Mouse (Mus musculus) ES-E14 (cell line): ENCODE measurements at regions not wholly inside any gene's neighbourhood (a gene's known extent, or its start where the extent isn't known, plus 50 kb on each side); places are given as distances from the start of the nearest gene placed in this dataset.

Experiments used
- DNase-seq: peaks from one replicate; pipeline ENCODE4 v3.0.0-alpha.2; 2013; ENCODE audit warnings: low read depth, low spot score
- H3K27ac ChIP-seq: 2 replicates; pipeline ENCODE4 v1.5.1; 2012; ENCODE audit warnings: low read depth, mild to moderate bottlenecking, low read length, moderate library complexity, mixed read lengths; ENCODE audit not compliant: poor library complexity, insufficient read depth, severe bottlenecking
- H3K36me3 ChIP-seq: 2 replicates; pipeline ENCODE4 v1.6.1; 2012; ENCODE audit warnings: mild to moderate bottlenecking, low read length, moderate library complexity, mixed read lengths; ENCODE audit not compliant: control insufficient read depth, poor library complexity, insufficient read depth, severe bottlenecking
- H3K4me1 ChIP-seq, 2 experiments: fragments of 150-350 bp in 1 of 2; sonication (generic) in 1 of 2; 2 replicates each; pipeline ENCODE4 v1.6.1; 2012; ENCODE audit warnings: low read length in 2 of 2, mild to moderate bottlenecking in 1 of 2, mixed read lengths in 1 of 2; ENCODE audit not compliant: control insufficient read depth in 2 of 2, insufficient read depth in 2 of 2, poor library complexity in 1 of 2
- H3K4me3 ChIP-seq, 2 experiments: fragments of 150-350 bp in 1 of 2; sonication (generic) in 1 of 2; 2 replicates each; pipeline ENCODE4 v1.5.1; 2012; ENCODE audit warnings: low read length in 2 of 2, low read depth in 1 of 2, mild to moderate bottlenecking in 1 of 2, mixed read lengths in 1 of 2; ENCODE audit not compliant: insufficient read depth in 1 of 2, poor library complexity in 1 of 2, severe bottlenecking in 1 of 2
- H3K9ac ChIP-seq: 2 replicates; pipeline ENCODE4 v1.6.1; 2012; ENCODE audit warnings: low read depth, mild to moderate bottlenecking, low read length, mixed read lengths; ENCODE audit not compliant: poor library complexity, insufficient read depth, severe bottlenecking
- H3K9me3 ChIP-seq: fragments of 150-350 bp; sonication (generic); 2 replicates; pipeline ENCODE4 v1.6.1; 2012; ENCODE audit warnings: low read depth, mild to moderate bottlenecking, low read length; ENCODE audit not compliant: control insufficient read depth, insufficient read depth
- CHD2 ChIP-seq: IDR thresholded peaks from 2 replicates; pipeline ENCODE4 v1.6.1; 2014; ENCODE audit warnings: mild to moderate bottlenecking, low read depth, low read length, inconsistent platforms
- HCFC1 ChIP-seq: IDR thresholded peaks from 2 replicates; pipeline ENCODE4 v1.6.1; 2012; ENCODE audit warnings: low read length, inconsistent platforms, borderline replicate concordance; ENCODE audit not compliant: insufficient read depth
- MAFK ChIP-seq: IDR thresholded peaks from 2 replicates; pipeline ENCODE4 v1.6.1; 2014; ENCODE audit warnings: mild to moderate bottlenecking, low read depth, low read length, inconsistent platforms; ENCODE audit not compliant: insufficient read depth
- ZC3H11A ChIP-seq: IDR thresholded peaks from 2 replicates; pipeline ENCODE4 v1.6.1; 2012; ENCODE audit warnings: low read depth, mild to moderate bottlenecking, inconsistent platforms, low read length, borderline replicate concordance
- ZNF384 ChIP-seq: IDR thresholded peaks from 2 replicates; pipeline ENCODE4 v1.6.1; 2012; ENCODE audit warnings: low read depth, low read length, inconsistent platforms
- in situ Hi-C, 2 experiments: fragments of 600-800 bp; cut with MboI; formaldehyde crosslinking; loops; one replicate each; pipeline ENCODE4 v1.15.1; 2025; ENCODE audit warnings: low sequenced_read_pairs in 2 of 2, inconsistent platforms in 1 of 2; ENCODE audit not compliant: unreplicated experiment in 2 of 2

GRCm38 (mm10) chr17:15882803-15883202, 52.0 kb upstream of the Rgmb start:
- Histone ChIP-seq H3K4me3 (no peak overlapping the region), H3K27ac (no peak overlapping the region), H3K9ac (no peak overlapping the region), H3K9me3 (no peaks in the 10 kb centered on the region), H3K36me3 (no peaks in the 10 kb centered on the region), H3K4me1 (no peaks in the 10 kb centered on the region)
- in situ Hi-C loops = no loop called here
- DNase-seq = no peak
- TF ChIP-seq MAFK = no peak
- TF ChIP-seq ZC3H11A = no peak
- TF ChIP-seq CHD2 = no peak
- no peak for TF ChIP-seq HCFC1
- no peak for TF ChIP-seq ZNF384

GRCm38 (mm10) chr17:15882245-15882644, 51.4 kb upstream of the Rgmb start:
- in situ Hi-C loops = no loop called here
- Histone ChIP-seq H3K4me1 (no peaks in the 10 kb centered on the region), H3K4me3 (no peak overlapping the region), H3K9ac (no peak overlapping the region), H3K9me3 (no peaks in the 10 kb centered on the region), H3K27ac (no peak overlapping the region), H3K36me3 (no peaks in the 10 kb centered on the region)
- TF ChIP-seq ZC3H11A = no peak
- TF ChIP-seq HCFC1 = no peak
- no peak for TF ChIP-seq CHD2
- TF ChIP-seq ZNF384 = no peak
- TF ChIP-seq MAFK = no peak
- DNase-seq = no peak
